Mouse (Mus musculus) adrenal gland, postnatal 25 days (tissue): ENCODE measurements around the gene Rbm20. TPM values are rescaled to one million over a fixed set of nuclear protein-coding genes. Genes with fewer than 3 reads are reported as not detected.
"Not testable (repeated sequence)": the region's sequence is repeated elsewhere in the genome, so short reads cannot be mapped to it uniquely, and the experiment has no call there.

Experiments
- DNase-seq: peaks from one replicate; pipeline ENCODE4 v3.0.0; 2021; ENCODE audit warnings: mixed read lengths
- long read RNA-seq: library from polyadenylated mRNA; stranded (forward); transcript quantifications from one replicate; pipeline ENCODE4 v2.0.0, GENCODE M21; 2021
- total RNA-seq: library from RNA; stranded (reverse); gene quantifications from 2 replicates; pipeline ENCODE4 v1.2.3, GENCODE M21; 2021

Rbm20 gene
- 2.2 and 2.6 TPM in 2 replicates for total RNA-seq
- long read RNA-seq, partial matches to known transcripts = 5 of 10 reads
- long read RNA-seq, other reads (novel, unspliced or antisense) = 5 of 10 reads

GRCm38 (mm10) chr19:53676718-53677634 lies at the start of gene Rbm20:
TSS of gene Rbm20 (plus strand) at chr19:53677306.
- peak; percentile 63 for DNase-seq

DNA sequence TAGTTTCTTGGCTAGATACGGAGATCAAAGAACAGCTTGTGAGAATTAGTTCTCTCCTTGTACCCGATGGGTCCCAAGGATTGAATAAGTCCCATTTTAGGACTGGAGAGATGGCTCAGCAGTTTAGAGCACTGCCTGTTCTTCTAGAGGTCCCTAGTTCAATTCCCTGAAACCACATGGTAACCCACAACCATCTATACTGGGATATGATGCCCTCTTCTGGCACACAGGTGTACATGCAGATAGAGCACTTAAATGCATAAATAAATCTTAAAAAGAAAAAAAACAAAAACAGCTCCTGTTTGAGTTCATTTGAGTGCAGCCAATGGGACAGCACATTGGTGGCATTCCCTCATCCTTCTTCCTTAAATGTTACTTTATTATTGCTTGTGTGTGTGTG lies 39.1 kb upstream of the Rbm20 start:
- no peak for DNase-seq

- DNase-seq = no peak
Measured at GRCm38 (mm10) chr19:53638727-53639126, 38.4 kb upstream of the Rbm20 start.

GRCm38 (mm10) chr19:53644020-53644595 lies 33.0 kb upstream of the Rbm20 start:
- DNase-seq = no peak

DNA sequence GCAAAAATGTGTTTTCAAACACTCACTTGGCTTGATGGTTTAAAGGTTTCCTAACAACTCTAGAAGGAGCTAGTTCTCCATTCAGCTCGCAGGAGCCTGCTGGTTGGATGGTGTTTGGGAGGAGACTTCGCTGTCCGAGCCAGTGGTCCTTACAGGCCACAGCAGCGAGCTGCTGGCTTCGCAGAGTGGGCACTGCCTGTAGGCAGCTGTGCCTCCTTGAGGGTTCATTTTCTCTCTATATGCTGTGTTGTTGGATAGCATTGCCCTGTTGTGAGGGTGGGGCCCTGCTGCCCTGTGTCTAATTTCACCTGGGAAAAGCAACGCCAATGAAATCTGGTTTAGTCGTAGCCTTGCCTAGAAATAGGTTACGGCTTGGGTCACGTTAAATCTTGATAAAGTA lies 29.8 kb upstream of the Rbm20 start:
- no peak for DNase-seq

- no peak for DNase-seq
Measured at GRCm38 (mm10) chr19:53648056-53648455, 29.1 kb upstream of the Rbm20 start.

- peak; percentile 53 for DNase-seq
Measured at GRCm38 (mm10) chr19:53648802-53649236, 28.3 kb upstream of the Rbm20 start.

DNA sequence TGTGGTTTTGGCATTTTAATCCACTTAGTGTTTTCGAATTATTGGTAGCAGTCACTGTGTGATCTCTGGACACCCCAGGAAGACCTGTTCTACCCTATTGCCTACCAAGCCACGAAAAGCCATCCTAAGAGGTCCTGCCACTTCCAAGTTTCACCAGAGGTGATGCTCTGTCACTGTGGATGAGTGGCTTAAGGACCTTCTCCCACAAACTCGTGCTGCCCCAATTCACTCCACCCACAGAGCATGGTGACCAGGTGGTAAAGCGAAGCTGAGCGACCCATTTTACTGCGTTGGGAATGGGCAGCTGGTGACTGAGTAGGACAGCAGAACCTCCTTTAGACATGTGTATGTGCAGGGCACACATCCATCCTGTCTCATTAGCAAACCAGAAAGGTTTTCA lies 27.7 kb upstream of the Rbm20 start:
- DNase-seq = no peak

- DNase-seq = no peak
Measured at GRCm38 (mm10) chr19:53649802-53650201, 27.3 kb upstream of the Rbm20 start.

DNA sequence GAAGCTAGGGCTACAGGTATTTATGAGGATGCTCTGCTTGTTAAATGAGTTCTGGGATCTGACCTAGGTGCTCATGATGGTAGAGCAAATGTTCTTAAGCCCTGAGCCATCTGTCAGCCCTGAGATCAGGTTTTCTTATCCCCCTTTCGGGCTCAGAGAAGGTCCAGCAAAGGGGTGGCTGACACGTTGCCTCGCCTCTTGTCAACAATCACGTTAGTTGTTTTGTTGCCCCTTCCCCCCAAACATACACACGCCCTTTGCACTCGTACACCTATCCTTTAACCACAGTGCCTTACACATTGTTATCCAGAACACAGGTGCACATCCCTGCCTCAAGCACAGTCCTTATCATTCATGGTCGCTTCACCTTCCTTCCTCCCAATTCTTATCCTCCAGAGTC lies 26.2 kb upstream of the Rbm20 start:
- no peak for DNase-seq

DNA sequence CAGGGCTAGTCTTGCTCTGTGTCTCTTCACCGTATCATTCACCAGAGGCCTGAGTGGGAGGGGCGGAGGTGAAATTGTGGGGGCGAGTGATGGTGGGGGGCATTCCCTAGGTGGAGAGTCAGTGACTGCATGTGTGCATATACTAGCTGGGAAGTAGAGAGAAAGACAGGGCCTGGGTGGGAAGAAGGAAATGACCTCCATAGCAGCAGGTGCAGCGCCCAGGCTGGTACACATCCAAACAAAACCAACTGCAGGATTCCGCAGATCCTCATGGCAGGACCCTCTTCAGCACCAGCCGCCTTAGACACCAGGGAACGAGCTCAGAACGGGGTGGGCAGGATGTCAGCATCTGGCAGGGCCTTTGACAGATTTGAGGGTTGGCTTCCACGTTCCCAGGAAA lies 24.8 kb upstream of the Rbm20 start:
- DNase-seq = no peak

DNA sequence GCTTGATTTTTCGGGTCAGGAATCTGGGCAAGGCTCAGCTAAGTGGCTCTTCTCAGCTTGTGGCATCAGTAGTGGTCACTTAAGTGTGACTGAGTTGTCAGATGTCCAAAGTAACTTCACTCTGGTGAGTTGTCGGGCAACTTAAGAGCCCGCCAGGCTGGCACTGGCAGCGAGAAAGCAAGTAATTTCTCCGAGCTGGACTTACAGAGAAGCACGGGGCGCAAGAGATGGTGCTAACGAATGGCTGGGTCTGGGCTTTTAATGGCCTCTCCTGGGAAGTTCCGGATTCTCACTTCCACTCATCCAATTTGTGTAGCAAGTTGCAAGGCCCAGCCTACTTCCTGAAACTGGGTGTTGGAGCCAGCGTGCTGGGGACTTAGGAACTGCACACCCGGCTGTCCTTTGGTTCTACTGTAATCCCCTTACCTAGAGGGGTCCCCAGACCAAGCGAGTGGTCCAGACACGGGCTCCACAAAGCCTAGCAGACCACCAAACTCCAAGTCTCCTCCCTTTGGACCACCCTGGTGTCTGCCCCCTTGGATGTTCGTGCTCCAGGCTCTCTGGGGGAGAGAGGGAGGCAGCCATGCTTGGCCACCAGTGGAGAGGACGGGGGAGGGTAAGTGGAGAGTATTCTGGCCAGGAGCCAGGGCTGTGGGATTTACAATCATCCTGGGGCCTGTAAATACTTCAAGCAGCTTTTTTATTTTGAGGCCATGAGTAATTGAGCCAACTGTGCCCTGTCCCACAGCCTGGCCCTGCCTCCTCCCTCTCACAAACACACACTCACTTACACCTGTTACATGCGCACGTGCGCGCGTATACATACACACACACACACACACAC lies 23.3 kb upstream of the Rbm20 start:
- DNase-seq = no peak

- not testable (repeated sequence) for DNase-seq
Measured at GRCm38 (mm10) chr19:53656443-53656842, 20.7 kb upstream of the Rbm20 start.

GRCm38 (mm10) chr19:53657437-53657836 lies 19.7 kb upstream of the Rbm20 start:
- no peak for DNase-seq

DNA sequence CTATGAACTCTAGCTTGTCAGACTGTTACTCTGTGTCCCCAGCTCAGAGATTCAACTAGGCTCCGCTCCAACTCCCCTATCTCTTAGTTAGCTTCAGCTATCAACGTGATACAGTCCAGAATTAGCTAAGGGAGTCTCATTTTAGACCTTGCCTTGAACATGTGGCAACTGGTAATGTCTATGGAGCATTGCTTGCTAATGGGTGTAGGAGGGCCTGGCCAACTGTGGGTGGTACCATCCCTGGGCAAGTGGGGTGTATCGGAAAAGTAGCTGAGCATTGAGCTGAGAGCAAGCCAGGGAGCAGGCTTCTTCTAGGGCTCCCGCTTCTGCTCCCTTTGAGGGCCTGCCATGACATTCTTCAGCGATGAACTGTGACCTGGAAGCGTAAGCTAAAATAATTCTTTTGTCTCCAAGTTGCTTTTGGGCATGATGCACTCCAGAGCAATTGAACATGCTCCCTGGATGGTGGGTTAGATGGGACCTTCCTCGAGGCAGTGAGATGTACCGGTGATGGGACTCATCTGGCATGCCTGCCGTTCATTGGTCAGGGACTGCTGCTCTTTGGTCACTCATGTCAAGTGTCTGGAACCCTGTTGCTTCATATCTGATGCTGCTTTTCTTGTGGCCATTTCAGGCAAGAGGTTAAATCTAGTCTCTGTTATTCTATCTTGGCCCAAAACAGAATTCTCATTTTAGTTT lies 16.2 kb upstream of the Rbm20 start:
- DNase-seq = no peak

- no peak for DNase-seq
Measured at GRCm38 (mm10) chr19:53661938-53662722, 15.0 kb upstream of the Rbm20 start.

DNA sequence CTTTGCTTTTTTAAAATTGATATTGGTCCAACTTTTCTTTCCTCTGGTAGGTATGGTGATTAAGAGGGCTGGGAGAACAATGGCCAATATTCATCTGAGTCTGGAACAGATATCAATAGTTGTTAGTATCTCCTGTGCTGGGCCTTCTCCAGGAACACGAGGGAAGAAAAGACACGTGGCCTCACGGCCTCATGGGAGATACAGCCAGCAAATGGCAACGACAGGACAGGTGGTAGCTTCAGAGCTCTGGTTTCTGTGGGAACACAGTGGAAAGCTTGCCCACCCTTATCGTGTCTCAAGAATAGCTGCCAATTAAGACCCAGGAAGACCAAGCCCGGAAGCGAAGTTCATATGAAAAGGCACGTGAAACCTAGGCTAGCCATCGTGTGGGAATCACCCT lies 12.3 kb upstream of the Rbm20 start:
- no peak for DNase-seq

GRCm38 (mm10) chr19:53665391-53665790 lies 11.7 kb upstream of the Rbm20 start:
- no peak for DNase-seq

DNA sequence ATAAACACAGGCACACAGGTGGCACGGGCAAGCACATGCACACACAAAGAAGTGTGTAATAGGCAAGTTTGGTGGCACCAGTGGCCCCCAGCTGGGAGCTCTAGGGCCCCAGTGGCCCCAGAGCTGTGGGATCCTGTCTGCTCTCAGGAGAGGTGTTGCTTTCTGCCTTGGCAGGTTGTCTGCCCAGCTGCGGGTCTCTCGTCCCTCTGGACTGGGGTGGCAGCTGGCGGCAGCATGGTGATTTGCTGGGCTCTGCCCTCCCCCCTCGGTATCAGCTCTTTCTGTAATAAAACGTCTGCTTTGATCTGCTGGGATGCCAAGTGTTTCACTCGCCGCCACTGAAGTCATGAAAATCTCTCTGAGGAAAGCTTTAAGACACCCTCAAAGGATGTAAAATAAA lies 10.4 kb upstream of the Rbm20 start:
- no peak for DNase-seq

GRCm38 (mm10) chr19:53668821-53669220 lies 8.3 kb upstream of the Rbm20 start:
- no peak for DNase-seq

DNA sequence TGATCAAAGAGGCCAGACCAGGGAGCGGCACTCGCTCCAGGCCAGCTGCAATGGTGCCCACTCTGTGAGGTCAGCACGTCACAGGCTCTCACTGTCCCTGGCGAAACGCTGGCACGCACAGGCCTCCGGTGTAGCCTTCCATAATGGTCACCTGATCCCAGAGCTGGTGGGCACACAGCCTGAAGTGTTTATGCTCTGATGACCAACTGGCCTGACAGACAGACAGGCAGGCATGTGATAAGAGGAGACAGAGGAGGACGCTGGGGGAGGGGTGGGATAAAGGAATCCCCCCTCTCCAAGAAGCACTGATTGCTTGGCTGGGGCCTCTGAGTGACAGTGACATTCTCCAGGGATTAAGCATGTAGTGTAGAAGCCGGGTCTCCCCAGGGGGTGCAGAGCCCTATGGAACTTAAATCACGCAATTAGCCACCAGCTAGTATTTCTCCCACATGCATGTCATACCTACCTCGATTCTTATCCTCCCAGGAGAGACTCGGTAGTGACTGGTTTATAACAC lies 6.4 kb upstream of the Rbm20 start:
- DNase-seq = no peak
